Mouse (Mus musculus): ENCODE results near the gene Gyg.
"Not testable (repeated sequence)": the region's sequence is repeated elsewhere in the genome, so short reads cannot be mapped to it uniquely, and the experiment has no call there.

Gyg gene

GRCm38 (mm10) chr3:20130456-20131349 lies 24.4 kb downstream of the Gyg start:
- peak; percentile 95 for DNase-seq

- peak; percentile 52 for DNase-seq
These were observed 25.6 kb downstream of the Gyg start for GRCm38 (mm10) chr3:20129491-20129890.

GRCm38 (mm10) chr3:20127047-20127595 lies 28.0 kb downstream of the Gyg start:
- peak; percentile 16 for DNase-seq

GRCm38 (mm10) chr3:20125604-20126003 lies 29.5 kb downstream of the Gyg start:
- peak; percentile 16 for DNase-seq

GRCm38 (mm10) chr3:20121582-20121981 lies 33.5 kb downstream of the Gyg start:
- not testable (repeated sequence) for DNase-seq

- peak; percentile 79 for DNase-seq
These were observed 35.4 kb downstream of the Gyg start for GRCm38 (mm10) chr3:20119686-20120244.

- DNase-seq, result peak; percentile 64
These were observed 36.0 kb downstream of the Gyg start for GRCm38 (mm10) chr3:20119044-20119591.

- peak; percentile 51 for DNase-seq
These were observed 43.2 kb downstream of the Gyg start for GRCm38 (mm10) chr3:20111913-20112312.

GRCm38 (mm10) chr3:20108881-20109280 lies 46.2 kb downstream of the Gyg start:
- no peak for DNase-seq

- DNase-seq, result no peak
These were observed 50.3 kb downstream of the Gyg start for GRCm38 (mm10) chr3:20104776-20105175.

GRCm38 (mm10) chr3:20104318-20104717 lies 50.8 kb downstream of the Gyg start:
- DNase-seq, result no peak

GRCm38 (mm10) chr3:20103830-20104229 lies 51.3 kb downstream of the Gyg start:
- no peak for DNase-seq

GRCm38 (mm10) chr3:20082161-20082560 lies 73.0 kb downstream of the Gyg start:
- peak; percentile 89 for DNase-seq

- no peak for DNase-seq
These were observed 78.7 kb downstream of the Gyg start for GRCm38 (mm10) chr3:20076145-20077053.
